Mouse (Mus musculus) brain, embryonic 14.5 days (tissue): ENCODE results near the gene Hoxb1.

ENCODE experiments used
- CTCF ChIP-seq: fragments of 200-500 bp; IDR thresholded peaks from 2 replicates; pipeline ENCODE4 v1.5.1; 2012; ENCODE audit warnings: inconsistent platforms, mild to moderate bottlenecking, moderate library complexity, borderline replicate concordance; ENCODE audit not compliant: insufficient read depth, insufficient read length; ENCODE audit errors: extremely low read depth
- POLR2A ChIP-seq: fragments of 200-500 bp; IDR thresholded peaks from 2 replicates; pipeline ENCODE4 v1.6.1; 2012; ENCODE audit warnings: mild to moderate bottlenecking, inconsistent platforms, borderline replicate concordance; ENCODE audit not compliant: poor library complexity, insufficient read depth, insufficient read length, severe bottlenecking; ENCODE audit errors: extremely low read depth

DNA sequence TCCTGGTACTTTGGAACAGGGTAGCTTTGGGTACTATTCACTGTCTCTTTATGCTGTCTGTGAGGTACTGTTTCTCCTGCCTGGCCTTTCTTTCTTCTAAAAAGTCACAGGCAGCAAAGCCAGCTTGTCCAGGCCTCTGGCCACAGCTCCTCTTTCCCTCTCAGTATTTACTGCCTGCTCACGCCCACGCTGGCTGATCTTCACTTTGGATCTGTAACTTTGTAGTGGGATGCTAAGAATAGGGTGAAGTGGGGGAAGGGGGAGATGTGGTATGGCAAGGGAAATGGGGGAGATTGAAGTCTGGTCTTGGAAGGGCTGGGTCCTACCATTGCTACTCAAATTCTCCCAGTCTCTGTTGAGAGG lies 31.6 kb upstream of the Hoxb1 start:
- TF ChIP-seq CTCF (no peak), POLR2A (no peak)
